In genomic region chr13:106755892-106756291, GRCm38 (mm10) we compare ENCODE assay signal across 26 mouse cellular contexts.
A peak's percentile ranks its signal among the peaks of the same experiment; 100 is the strongest.
DNase-seq lines count a peak whose midpoint lies in the region; ATAC-seq and TF ChIP-seq lines count a peak whose summit lies in the region.
"Had no signal": no experiment of that assay in that cellular context is flagged by ENCODE, and none has a peak within 500 bp of the region (broad histone marks: within the 10 kb centered on the region; RNA-seq: fewer than 3 reads in every experiment).

No protein-coding gene starts in this region.

- no peaks in the 10 kb centered on the region for H3K9me3 ChIP-seq in midbrain, postnatal 0 days (ENCODE audit: low read length)
- no peaks in the 10 kb centered on the region for H3K9me3 ChIP-seq in midbrain, embryonic 10.5 days (replicated peaks)
- no peaks in the 10 kb centered on the region for H3K9me3 ChIP-seq in CH12.LX (replicated peaks; ENCODE audit: low read length)
- no peaks in the 10 kb centered on the region for H3K9me3 ChIP-seq in liver, postnatal 0 days (ENCODE audit: low read length)
- no peaks in the 10 kb centered on the region for H3K9me3 ChIP-seq in forebrain, embryonic 15.5 days
- H3K9me3 ChIP-seq: embryonic facial prominence, embryonic 13.5 days; embryonic facial prominence, embryonic 15.5 days; forebrain, embryonic 10.5 days; forebrain, embryonic 12.5 days had no signal

- dilution Hi-C loops in CH12.LX (cut with MboI; ENCODE audit: extremely low pct_ligation_motif_present, extremely low pct_unique_long_range_greater_than_20kb, low sequenced_read_pairs), result no loop called here

- no peak for TF ChIP-seq EP300 in CH12.LX (IDR thresholded peaks at IDR 0.05; ENCODE audit: low read length)
- no peak for TF ChIP-seq EP300 in liver, postnatal 0 days (IDR thresholded peaks at IDR 0.05; ENCODE audit: low read depth)

- no peaks in the 10 kb centered on the region for H3K79me2 ChIP-seq in CH12.LX (replicated peaks; ENCODE audit: control insufficient read depth, extremely low read depth, insufficient read depth, poor library complexity, severe bottlenecking)

- no peak overlapping the region for H3K4me3 ChIP-seq in midbrain, postnatal 0 days (ENCODE audit: low read depth, low read length)
- no peak overlapping the region for H3K4me3 ChIP-seq in midbrain, embryonic 10.5 days
- no peak overlapping the region for H3K4me3 ChIP-seq in CH12.LX (replicated peaks in 1 of 3; ENCODE audit: low read depth in 2 of 3, low read length in 2 of 3, poor library complexity in 1 of 3)
- H3K4me3 ChIP-seq in liver, postnatal 0 days (ENCODE audit: low read depth, low read length), result no peak overlapping the region
- H3K4me3 ChIP-seq in forebrain, embryonic 15.5 days, result no peak overlapping the region
- H3K4me3 ChIP-seq: embryonic facial prominence, embryonic 13.5 days; embryonic facial prominence, embryonic 15.5 days; erythroblast, embryonic 14.5 days; forebrain, embryonic 10.5 days; forebrain, embryonic 12.5 days had no signal

- H3K4me2 ChIP-seq in midbrain, postnatal 0 days (ENCODE audit: low read depth, low read length, poor library complexity, severe bottlenecking), result no peak overlapping the region
- no peak overlapping the region for H3K4me2 ChIP-seq in CH12.LX (ENCODE audit: insufficient read depth, low read depth, poor library complexity, severe bottlenecking)
- no peak overlapping the region for H3K4me2 ChIP-seq in liver, postnatal 0 days (ENCODE audit: low read depth, low read length)
- H3K4me2 ChIP-seq in forebrain, embryonic 15.5 days (replicated peaks), result no peak overlapping the region
- H3K4me2 ChIP-seq: embryonic facial prominence, embryonic 13.5 days; embryonic facial prominence, embryonic 15.5 days; forebrain, embryonic 12.5 days had no signal

- no peak for TF ChIP-seq RAD21 in CH12.LX (IDR thresholded peaks at IDR 0.05; ENCODE audit: low read depth, low read length)

- DNase-seq in midbrain, postnatal 0 days (ENCODE audit: low spot score), result peak; percentile 16
- no peak for DNase-seq in midbrain, embryonic 10.5 days (ENCODE audit: low spot score)
- peak; percentile 37 for DNase-seq in CH12.LX (ENCODE audit: extremely low read depth)
- peak; percentile 19 for DNase-seq in Muller cell, postnatal 12 days (ENCODE audit: inconsistent ontology term)
- peak; percentile 17 for DNase-seq in brain, adult 2 months (ENCODE audit: low read depth, low spot score)
- DNase-seq in liver, postnatal 0 days, result no peak
- no peak for DNase-seq in adrenal gland, adult 18-20 months (ENCODE audit: low spot score in 2 of 2)
- DNase-seq: adrenal gland, adult 2 months; adrenal gland, postnatal 10 days; adrenal gland, postnatal 25 days; cerebellum, adult 18-20 months; cerebellum, adult 8-10 months; cerebellum, adult 9-11 months; cerebellum, postnatal 14 days; cerebellum, postnatal 36 days; embryo, embryonic 11 days; forebrain, postnatal 0 days had no signal

- H3K4me1 ChIP-seq in midbrain, postnatal 0 days (ENCODE audit: insufficient read depth, low read length), result no peaks in the 10 kb centered on the region
- H3K4me1 ChIP-seq in midbrain, embryonic 10.5 days, result no peaks in the 10 kb centered on the region
- peaks cover 15 to 22% of the 10 kb centered on the region in 2 experiments for H3K4me1 ChIP-seq in CH12.LX (ENCODE audit: control insufficient read depth in 1 of 2, insufficient read depth in 2 of 2)
- H3K4me1 ChIP-seq in liver, postnatal 0 days (ENCODE audit: insufficient read depth), result no peaks in the 10 kb centered on the region
- H3K4me1 ChIP-seq in forebrain, embryonic 15.5 days, result no peaks in the 10 kb centered on the region
- H3K4me1 ChIP-seq: embryonic facial prominence, embryonic 13.5 days; embryonic facial prominence, embryonic 15.5 days; forebrain, embryonic 10.5 days; forebrain, embryonic 12.5 days had no signal

- no peaks in the 10 kb centered on the region for H3K27me3 ChIP-seq in midbrain, postnatal 0 days (ENCODE audit: insufficient read depth, low read length)
- no peaks in the 10 kb centered on the region for H3K27me3 ChIP-seq in midbrain, embryonic 10.5 days (ENCODE audit: low read depth, poor library complexity, severe bottlenecking)
- no peaks in the 10 kb centered on the region for H3K27me3 ChIP-seq in CH12.LX (replicated peaks)
- H3K27me3 ChIP-seq in liver, postnatal 0 days (ENCODE audit: insufficient read depth, low read length), result no peaks in the 10 kb centered on the region
- no peaks in the 10 kb centered on the region for H3K27me3 ChIP-seq in forebrain, embryonic 15.5 days
- H3K27me3 ChIP-seq: embryonic facial prominence, embryonic 13.5 days; embryonic facial prominence, embryonic 15.5 days; forebrain, embryonic 12.5 days had no signal

- TF ChIP-seq POLR2A in CH12.LX (IDR thresholded peaks at IDR 0.05; ENCODE audit: low read depth, low read length), result no peak

- no peaks in the 10 kb centered on the region for H3K36me3 ChIP-seq in midbrain, postnatal 0 days (ENCODE audit: insufficient read depth, low read length)
- H3K36me3 ChIP-seq in midbrain, embryonic 10.5 days, result no peaks in the 10 kb centered on the region
- no peaks in the 10 kb centered on the region for H3K36me3 ChIP-seq in CH12.LX (replicated peaks in 1 of 2; ENCODE audit: control insufficient read depth in 1 of 2, insufficient read depth in 1 of 2, low read length in 1 of 2)
- H3K36me3 ChIP-seq in liver, postnatal 0 days (replicated peaks; ENCODE audit: insufficient read depth, low read length), result no peaks in the 10 kb centered on the region
- no peaks in the 10 kb centered on the region for H3K36me3 ChIP-seq in forebrain, embryonic 15.5 days
- H3K36me3 ChIP-seq: embryonic facial prominence, embryonic 13.5 days; embryonic facial prominence, embryonic 15.5 days; forebrain, embryonic 10.5 days; forebrain, embryonic 12.5 days had no signal

- 56% methylated on average over 5 of the region's 5 CpGs for WGBS in midbrain, postnatal 0 days
- 65% methylated on average over 5 of the region's 5 CpGs for WGBS in midbrain, embryonic 10.5 days
- WGBS in liver, postnatal 0 days (ENCODE audit: insufficient replicate concordance), result 67% methylated on average over 5 of the region's 5 CpGs
- WGBS in forebrain, embryonic 15.5 days, result 45% methylated on average over 5 of the region's 5 CpGs

- in situ Hi-C loops in CH12.LX (cut with MboI; ENCODE audit: low pct_ligation_motif_present, low pct_unique_long_range_greater_than_20kb, low sequenced_read_pairs), result no loop called here

- TF ChIP-seq CTCF in midbrain, postnatal 0 days (IDR thresholded peaks at IDR 0.05), result no peak
- TF ChIP-seq CTCF in CH12.LX (conservative IDR thresholded peaks at IDR 0.05 in 1 of 2, IDR thresholded peaks at IDR 0.05 in 1 of 2; ENCODE audit: low read depth in 2 of 2, low read length in 2 of 2), result no peak
- no peak for TF ChIP-seq CTCF in liver, postnatal 0 days (IDR thresholded peaks at IDR 0.05; ENCODE audit: low read depth)

- ATAC-seq in midbrain, postnatal 0 days (ENCODE audit: low FRiP score), result no peak
- ATAC-seq in liver, postnatal 0 days, result no peak
- no peak for ATAC-seq in forebrain, embryonic 15.5 days (replicated peaks)
- ATAC-seq: activated CD4-positive, CD25-positive, alpha-beta regulatory T cell, adult 4 months; CD4-positive, CD25-positive, alpha-beta regulatory T cell, adult 4 months; forebrain, embryonic 14.5 days; forebrain, postnatal 0 days had no signal

- H3K27ac ChIP-seq in midbrain, postnatal 0 days (ENCODE audit: low read depth, low read length), result no peak overlapping the region
- H3K27ac ChIP-seq in midbrain, embryonic 10.5 days (replicated peaks), result no peak overlapping the region
- no peak overlapping the region for H3K27ac ChIP-seq in CH12.LX (ENCODE audit: insufficient read depth, low read depth)
- H3K27ac ChIP-seq in liver, postnatal 0 days (ENCODE audit: low read depth), result no peak overlapping the region
- H3K27ac ChIP-seq in forebrain, embryonic 15.5 days (replicated peaks), result no peak overlapping the region
- H3K27ac ChIP-seq: embryonic facial prominence, embryonic 13.5 days; embryonic facial prominence, embryonic 15.5 days; forebrain, embryonic 10.5 days; forebrain, embryonic 12.5 days had no signal

- H3K9ac ChIP-seq in midbrain, postnatal 0 days (replicated peaks; ENCODE audit: low read length, poor library complexity, severe bottlenecking), result no peak overlapping the region
- H3K9ac ChIP-seq in CH12.LX (ENCODE audit: insufficient read depth, low read depth), result no peak overlapping the region
- H3K9ac ChIP-seq in liver, postnatal 0 days (replicated peaks), result no peak overlapping the region
- H3K9ac ChIP-seq in forebrain, embryonic 15.5 days (replicated peaks), result no peak overlapping the region
- H3K9ac ChIP-seq: embryonic facial prominence, embryonic 13.5 days; embryonic facial prominence, embryonic 15.5 days; forebrain, embryonic 12.5 days; forebrain, postnatal 0 days had no signal

TF ChIP-seq in CH12.LX, 34 proteins besides CTCF, POLR2A, EP300 and RAD21:
- TF ChIP-seq HCFC1 (IDR thresholded peaks at IDR 0.05; ENCODE audit: low read depth, low read length), result no peak
- no peak for TF ChIP-seq MAFK (IDR thresholded peaks at IDR 0.05; ENCODE audit: insufficient replicate concordance, low read length)
- TF ChIP-seq ZKSCAN1 (IDR thresholded peaks at IDR 0.05; ENCODE audit: borderline replicate concordance, low read depth, low read length), result no peak
- TF ChIP-seq KAT2A (IDR thresholded peaks at IDR 0.05; ENCODE audit: insufficient replicate concordance, low read length), result no peak
- peak; percentile 41; the same call in 1 of the 2 replicates for TF ChIP-seq BHLHE40 (IDR thresholded peaks at IDR 0.05; ENCODE audit: low read depth, low read length)
- no peak for TF ChIP-seq USF1 (IDR thresholded peaks at IDR 0.05; ENCODE audit: low read depth, low read length)
- TF ChIP-seq E2F4 (IDR thresholded peaks at IDR 0.05; ENCODE audit: insufficient replicate concordance, low read depth, low read length), result no peak

Comparison
In these comparisons a context has a peak if more than half of its experiments do, and no peak if none do; other contexts are left out.
1. DNase-seq: peak in midbrain, postnatal 0 days (single experiment), CH12.LX (single experiment), Muller cell, postnatal 12 days (single experiment) and brain, adult 2 months (single experiment); none in midbrain, embryonic 10.5 days (single experiment), liver, postnatal 0 days (single experiment) and adrenal gland, adult 18-20 months (0 of 2).